In the genomic region with DNA sequence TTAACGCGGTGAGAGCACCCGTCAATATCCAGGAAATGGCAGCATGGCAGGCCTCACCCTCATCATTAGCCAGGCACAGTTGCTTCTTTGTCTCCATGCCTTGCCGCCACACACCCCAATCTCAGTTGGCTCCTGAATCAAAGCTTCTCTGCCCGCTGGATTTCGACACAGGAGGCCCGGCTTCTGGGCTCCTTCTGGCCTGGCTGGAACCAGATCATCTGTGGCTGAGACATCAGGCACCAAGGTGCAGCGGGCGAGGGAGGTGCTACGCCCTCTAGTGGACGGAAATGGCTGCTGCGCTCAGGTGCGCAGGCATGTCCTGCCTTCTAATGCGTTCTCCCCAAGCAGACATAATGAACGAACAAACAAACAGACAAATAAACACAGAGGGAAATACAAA, we compare ENCODE assay signal across 13 mouse cellular contexts.
DNase-seq lines count a peak whose midpoint lies in the region; ATAC-seq and TF ChIP-seq lines count a peak whose summit lies in the region.
"Had no signal": no experiment of that assay in that cellular context is flagged by ENCODE, and none has a peak within 500 bp of the region (broad histone marks: within the 10 kb centered on the region; RNA-seq: fewer than 3 reads in every experiment).

No protein-coding gene starts in this region.

- no peak overlapping the region for H3K27ac ChIP-seq in lung, embryonic 14.5 days (ENCODE audit: low read depth)
- H3K27ac ChIP-seq: hindbrain, embryonic 13.5 days had no signal

- no peaks in the 10 kb centered on the region for H3K36me3 ChIP-seq in lung, embryonic 14.5 days (ENCODE audit: insufficient read depth)
- H3K36me3 ChIP-seq: G1E; hindbrain, embryonic 13.5 days had no signal

- H3K4me2 ChIP-seq in lung, embryonic 14.5 days: no peak overlapping the region
- H3K4me2 ChIP-seq: hindbrain, embryonic 13.5 days had no signal

- H3K4me3 ChIP-seq in lung, embryonic 14.5 days (ENCODE audit: low read depth, low read length): no peak overlapping the region
- H3K4me3 ChIP-seq: hindbrain, embryonic 13.5 days; megakaryocyte, embryonic 14.5 days had no signal

- H3K27me3 ChIP-seq in lung, embryonic 14.5 days (ENCODE audit: insufficient read depth, low read length): no peaks in the 10 kb centered on the region
- H3K27me3 ChIP-seq: hindbrain, embryonic 13.5 days had no signal

- ATAC-seq in lung, embryonic 14.5 days (ENCODE audit: insufficient read depth): no peak

- peak; percentile 55 for DNase-seq in adrenal gland, postnatal 14 days
- no peak for DNase-seq in adrenal gland, postnatal 4 days (ENCODE audit: low spot score in 2 of 2)
- DNase-seq in lung, embryonic 14.5 days: no peak
- DNase-seq in lung, postnatal 10 days: no peak
- DNase-seq in ZHBTc4 (ENCODE audit: low read depth, low spot score): peak; percentile 92
- peak; percentile 13 for DNase-seq in naive thymus-derived CD4-positive, alpha-beta T cell, adult 2 months (ENCODE audit: low read depth)
- DNase-seq in left cerebral cortex, postnatal 10 days (ENCODE audit: extremely low spot score in 1 of 2, low spot score in 2 of 2): no peak
- DNase-seq in thymus, postnatal 14 days: no peak
- DNase-seq: cerebellum, adult 9-10 months; retina, postnatal 1 day had no signal

- no peak overlapping the region for H3K9ac ChIP-seq in lung, embryonic 14.5 days
- H3K9ac ChIP-seq: hindbrain, embryonic 13.5 days had no signal

- H3K9me3 ChIP-seq in lung, embryonic 14.5 days (ENCODE audit: low read depth, low read length): no peaks in the 10 kb centered on the region
- H3K9me3 ChIP-seq: hindbrain, embryonic 13.5 days had no signal

- WGBS in lung, embryonic 14.5 days: 60% methylated on average over 15 of the region's 15 CpGs

- TF ChIP-seq CTCF in lung, embryonic 14.5 days (IDR thresholded peaks at IDR 0.05; ENCODE audit: low read depth): peak; percentile 73

- no peaks in the 10 kb centered on the region for H3K4me1 ChIP-seq in lung, embryonic 14.5 days (ENCODE audit: insufficient read depth)

- intact Hi-C loops in left cerebral cortex, postnatal 10 days (cut with DNase I): no loop called here

Comparison
In these comparisons a context has a peak if more than half of its experiments do, and no peak if none do; other contexts are left out.
1. DNase-seq: peak in adrenal gland, postnatal 14 days (single experiment), ZHBTc4 (single experiment) and naive thymus-derived CD4-positive, alpha-beta T cell, adult 2 months (single experiment); none in adrenal gland, postnatal 4 days (0 of 2), lung, embryonic 14.5 days (single experiment), lung, postnatal 10 days (single experiment), left cerebral cortex, postnatal 10 days (0 of 2) and thymus, postnatal 14 days (single experiment).